Mouse (Mus musculus) hindbrain, embryonic 13.5 days (tissue): Measurements from ENCODE around the gene C2. TPM values are rescaled to one million over a fixed set of nuclear protein-coding genes. Genes with fewer than 3 reads are reported as not detected.
A peak's percentile ranks its signal among the peaks of the same experiment; 100 is the strongest.

ENCODE experiments used
- ATAC-seq: fragments of 200-750 bp; cut with Nextera tagmentation; 2 replicates; pipeline ENCODE4 v1.8.0; 2017; ENCODE audit warnings: moderate TSS enrichment; ENCODE audit not compliant: low FRiP score
- H3K27ac ChIP-seq: fragments of 300-500 bp; sonication (generic); 2 replicates; pipeline ENCODE4 v1.5.1; 2015; ENCODE audit warnings: inconsistent platforms, mild to moderate bottlenecking, moderate library complexity
- H3K27me3 ChIP-seq: fragments of 300-500 bp; sonication (generic); 2 replicates; pipeline ENCODE4 v1.6.1; 2015; ENCODE audit warnings: mild to moderate bottlenecking, inconsistent platforms
- H3K36me3 ChIP-seq: fragments of 300-500 bp; sonication (generic); 2 replicates; pipeline ENCODE4 v1.6.1; 2015; ENCODE audit warnings: mild to moderate bottlenecking, inconsistent platforms
- H3K4me1 ChIP-seq: fragments of 300-500 bp; sonication (generic); replicated peaks from 2 replicates; pipeline ENCODE4 v1.6.1; 2015; ENCODE audit warnings: inconsistent platforms
- H3K4me2 ChIP-seq: fragments of 300-500 bp; sonication (generic); 2 replicates; pipeline ENCODE4 v1.6.1; 2015; ENCODE audit warnings: inconsistent platforms, mild to moderate bottlenecking, moderate library complexity
- H3K4me3 ChIP-seq: fragments of 300-500 bp; sonication (generic); 2 replicates; pipeline ENCODE4 v1.5.1; 2015; ENCODE audit warnings: mild to moderate bottlenecking, inconsistent platforms
- H3K9ac ChIP-seq: fragments of 300-500 bp; sonication (generic); 2 replicates; pipeline ENCODE4 v1.6.1; 2015; ENCODE audit warnings: mild to moderate bottlenecking, inconsistent platforms
- H3K9me3 ChIP-seq: fragments of 300-500 bp; sonication (generic); 2 replicates; pipeline ENCODE4 v1.6.1; 2016; ENCODE audit warnings: inconsistent platforms
- WGBS: fragments of 180-500 bp; shearing (Covaris S2); methylation state at CpG from one replicate; pipeline ENCODE4 v1.1.7; 2015; 5-methylcytosine and 5-hydroxymethylcytosine counted together
- polyA plus RNA-seq: library from polyadenylated mRNA; unstranded; fragments of >200 nt; fragmentation: Nextera tagmentation; extraction: Ambion mirVana; gene quantifications from 2 replicates; pipeline ENCODE4 v1.2.1, GENCODE M21; 2015

C2 gene
- polyA plus RNA-seq, 1 experiment from 2014 or later = 2.3 TPM

GRCm38 (mm10) chr17:34891377-34891776 lies 6.7 kb downstream of the C2 start:
- no peak overlapping the region for H3K4me2 ChIP-seq
- H3K36me3 ChIP-seq = peaks cover 7% of the 10 kb centered on the region
- H3K4me1 ChIP-seq = peaks cover 19% of the 10 kb centered on the region
- no peak overlapping the region for H3K9ac ChIP-seq
- H3K9me3 ChIP-seq = no peaks in the 10 kb centered on the region
- WGBS = 97% methylated on average over 2 of the region's 2 CpGs
- no peak overlapping the region for H3K4me3 ChIP-seq
- no peak overlapping the region for H3K27ac ChIP-seq
- H3K27me3 ChIP-seq = no peaks in the 10 kb centered on the region
- ATAC-seq = no peak

GRCm38 (mm10) chr17:34890074-34890743 lies 7.9 kb downstream of the C2 start:
- H3K36me3 ChIP-seq = no peaks in the 10 kb centered on the region
- ATAC-seq = no peak
- no peak overlapping the region for H3K27ac ChIP-seq
- H3K4me1 ChIP-seq = peaks cover 8% of the 10 kb centered on the region
- no peaks in the 10 kb centered on the region for H3K9me3 ChIP-seq
- WGBS = 88% methylated on average over 12 of the region's 12 CpGs
- no peak overlapping the region for H3K4me2 ChIP-seq
- H3K27me3 ChIP-seq = no peaks in the 10 kb centered on the region
- no peak overlapping the region for H3K9ac ChIP-seq
- no peak overlapping the region for H3K4me3 ChIP-seq

DNA sequence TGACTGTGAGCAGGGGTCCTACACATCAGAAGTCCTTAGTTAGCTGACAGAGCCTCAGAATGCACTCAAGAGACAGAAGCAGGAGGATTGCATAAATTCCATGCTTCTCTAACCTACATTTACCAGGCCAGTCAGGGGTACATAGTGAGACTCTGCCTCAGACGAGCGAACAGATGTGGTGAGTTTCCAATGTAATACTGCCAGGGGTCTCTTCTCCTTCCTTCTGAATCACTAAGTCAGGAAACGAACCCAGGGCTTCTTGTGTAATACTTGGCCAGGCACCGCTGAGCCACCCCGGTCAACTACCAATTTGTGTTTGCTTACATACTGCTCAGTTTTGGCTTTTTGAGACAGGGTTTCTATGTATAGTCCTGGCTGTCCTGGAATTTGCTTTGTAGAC lies 10.1 kb downstream of the C2 start:
- no peak overlapping the region for H3K4me3 ChIP-seq
- H3K9ac ChIP-seq = no peak overlapping the region
- no peak overlapping the region for H3K4me2 ChIP-seq
- no peaks in the 10 kb centered on the region for H3K9me3 ChIP-seq
- H3K27me3 ChIP-seq = 0 out of 2 replicates have a peak, but pooled peaks cover 7% of the 10 kb centered on the region
- 84% methylated on average over 5 of the region's 5 CpGs for WGBS
- no peaks in the 10 kb centered on the region for H3K4me1 ChIP-seq
- no peak for ATAC-seq
- no peaks in the 10 kb centered on the region for H3K36me3 ChIP-seq
- no peak overlapping the region for H3K27ac ChIP-seq

DNA sequence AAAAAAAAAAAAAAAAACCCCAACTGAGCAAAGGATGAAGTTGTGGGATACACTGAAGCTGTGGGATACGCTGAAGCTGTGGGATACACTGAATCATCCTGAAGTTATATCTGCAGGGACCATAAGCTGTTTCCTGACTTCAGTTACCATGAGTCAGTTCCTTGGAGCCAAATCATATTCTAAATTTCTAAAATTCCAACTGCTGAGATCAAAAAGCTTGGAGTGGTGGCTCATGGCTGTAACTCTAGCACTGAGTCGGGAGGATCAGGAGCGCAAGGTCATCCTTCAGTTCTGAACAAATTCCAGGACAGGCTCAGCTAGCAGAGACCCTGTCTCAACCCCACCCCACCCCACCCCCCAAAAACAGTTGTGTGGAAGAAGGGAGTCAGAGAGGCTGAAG lies 12.4 kb downstream of the C2 start:
- no peak for ATAC-seq
- H3K4me3 ChIP-seq = no peak overlapping the region
- H3K9me3 ChIP-seq = no peaks in the 10 kb centered on the region
- no peak overlapping the region for H3K27ac ChIP-seq
- peaks cover 19% of the 10 kb centered on the region for H3K27me3 ChIP-seq
- WGBS = 82% methylated on average over 3 of the region's 3 CpGs
- no peaks in the 10 kb centered on the region for H3K36me3 ChIP-seq
- no peak overlapping the region for H3K4me2 ChIP-seq
- peaks cover 6% of the 10 kb centered on the region; the same call in 1 of the 2 replicates for H3K4me1 ChIP-seq
- no peak overlapping the region for H3K9ac ChIP-seq

DNA sequence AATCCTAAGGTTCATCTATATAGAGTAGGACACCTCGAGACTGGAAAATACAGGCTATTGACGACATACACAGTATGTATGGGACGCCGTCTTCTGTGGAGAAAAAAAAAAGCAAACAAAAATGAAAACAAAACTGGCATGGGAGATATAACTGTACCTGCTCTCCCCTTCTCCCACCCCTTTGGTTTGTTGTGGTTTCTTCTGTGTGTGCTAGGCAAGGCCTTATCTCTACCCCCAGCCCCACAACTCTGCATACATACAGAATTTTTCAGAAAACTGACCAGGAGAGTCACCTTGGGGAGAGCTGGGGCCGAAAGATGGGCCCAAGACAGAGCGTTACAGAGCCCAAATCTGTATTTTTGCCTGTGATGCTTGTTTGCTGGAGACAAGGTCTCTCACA lies 13.4 kb downstream of the C2 start:
- H3K36me3 ChIP-seq = no peaks in the 10 kb centered on the region
- ATAC-seq = no peak
- H3K4me3 ChIP-seq = no peak overlapping the region
- WGBS = 88% methylated on average over 6 of the region's 6 CpGs
- H3K27me3 ChIP-seq = peaks cover 19% of the 10 kb centered on the region
- H3K4me2 ChIP-seq = no peak overlapping the region
- H3K9ac ChIP-seq = no peak overlapping the region
- peaks cover 6% of the 10 kb centered on the region; the same call in 1 of the 2 replicates for H3K4me1 ChIP-seq
- H3K9me3 ChIP-seq = no peaks in the 10 kb centered on the region
- no peak overlapping the region for H3K27ac ChIP-seq

GRCm38 (mm10) chr17:34883332-34883731 lies 14.7 kb downstream of the C2 start:
- Histone ChIP-seq H3K4me2 (no peak overlapping the region), H3K27ac (no peak overlapping the region), H3K9me3 (no peaks in the 10 kb centered on the region), H3K4me1 (peaks cover 6% of the 10 kb centered on the region; the same call in 1 of the 2 replicates), H3K27me3 (peaks cover 19% of the 10 kb centered on the region), H3K9ac (0 out of 2 replicates have a peak overlapping the region, but pooled peaks have one; percentile 29), H3K4me3 (no peak overlapping the region), H3K36me3 (no peaks in the 10 kb centered on the region)
- ATAC-seq = no peak
- 69% methylated on average over 3 of the region's 3 CpGs for WGBS

GRCm38 (mm10) chr17:34881683-34882310 lies 16.3 kb downstream of the C2 start, which contains the start of gene Gm20547:
TSS of gene Gm20547 (minus strand) at chr17:34882042.
- H3K27ac ChIP-seq = no peak within 1 kb of the TSS
- H3K4me1 ChIP-seq = peaks cover 6% of the 10 kb centered on the region; the same call in 1 of the 2 replicates
- H3K36me3 ChIP-seq = no peaks in the 10 kb centered on the region
- H3K27me3 ChIP-seq = peaks cover 19% of the 10 kb centered on the region
- no peak for ATAC-seq
- H3K9me3 ChIP-seq = no peaks in the 10 kb centered on the region
- H3K4me3 ChIP-seq = no peak within 1 kb of the TSS
- no peak within 1 kb of the TSS for H3K9ac ChIP-seq
- H3K4me2 ChIP-seq = 0 out of 2 replicates have a peak within 1 kb of the TSS, but pooled peaks have one; percentile 21
- WGBS = 9% methylated on average over 15 of the region's 15 CpGs

DNA sequence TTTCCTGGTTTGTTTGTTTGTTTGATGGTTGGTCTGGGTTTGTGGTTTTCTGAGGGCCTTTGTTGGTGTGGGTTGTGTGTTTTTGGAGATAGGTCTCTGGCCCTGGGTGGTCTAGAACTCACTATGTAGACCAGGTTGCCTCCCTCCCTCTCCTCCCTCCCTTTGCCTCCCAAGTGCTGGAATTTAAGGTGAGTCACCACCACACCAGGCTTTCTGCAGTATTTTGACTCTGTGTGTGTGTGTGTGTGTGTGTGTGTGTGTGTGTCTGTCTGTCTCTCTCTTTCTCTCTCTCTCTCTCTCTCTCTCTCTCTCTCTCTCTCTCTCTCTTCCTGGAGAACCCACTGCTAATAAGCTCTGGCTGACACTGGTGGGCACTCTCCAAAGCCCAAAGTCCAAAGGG lies 16.9 kb downstream of the C2 start:
- H3K4me2 ChIP-seq = no peak overlapping the region
- no peak for ATAC-seq

GRCm38 (mm10) chr17:34879336-34879879 lies 18.7 kb downstream of the C2 start, which contains the start of gene Zbtb12:
TSS of gene Zbtb12 (plus strand) at chr17:34879483.
- peaks cover 19% of the 10 kb centered on the region for H3K27me3 ChIP-seq
- no peak within 1 kb of the TSS for H3K4me2 ChIP-seq
- 66% methylated on average over 11 of the region's 11 CpGs for WGBS
- no peak within 1 kb of the TSS for H3K9ac ChIP-seq
- no peak for ATAC-seq
- no peak within 1 kb of the TSS for H3K27ac ChIP-seq
- H3K4me3 ChIP-seq = no peak within 1 kb of the TSS
- H3K9me3 ChIP-seq = no peaks in the 10 kb centered on the region
- no peaks in the 10 kb centered on the region for H3K36me3 ChIP-seq
- peaks cover 6% of the 10 kb centered on the region; the same call in 1 of the 2 replicates for H3K4me1 ChIP-seq

More for the DNA sequence above, 16.9 kb downstream of the C2 start:
- Histone ChIP-seq H3K9ac (no peak overlapping the region), H3K27me3 (peaks cover 19% of the 10 kb centered on the region), H3K4me1 (peaks cover 6% of the 10 kb centered on the region; the same call in 1 of the 2 replicates), H3K4me3 (no peak overlapping the region), H3K36me3 (no peaks in the 10 kb centered on the region), H3K27ac (no peak overlapping the region), H3K9me3 (no peaks in the 10 kb centered on the region)

- no peak overlapping the region for H3K4me3 ChIP-seq
- H3K27me3 ChIP-seq = 0 out of 2 replicates have a peak, but pooled peaks cover 3% of the 10 kb centered on the region
- H3K27ac ChIP-seq = no peak overlapping the region
- H3K4me2 ChIP-seq = no peak overlapping the region
- H3K9ac ChIP-seq = no peak overlapping the region
- 91% methylated on average over 6 of the region's 6 CpGs for WGBS
- ATAC-seq = no peak
- no peaks in the 10 kb centered on the region for H3K4me1 ChIP-seq
- H3K36me3 ChIP-seq = no peaks in the 10 kb centered on the region
- no peaks in the 10 kb centered on the region for H3K9me3 ChIP-seq
These were observed 23.7 kb downstream of the C2 start for GRCm38 (mm10) chr17:34874321-34874720.

- Histone ChIP-seq H3K27me3 (0 out of 2 replicates have a peak, but pooled peaks cover 4% of the 10 kb centered on the region), H3K4me3 (no peak overlapping the region), H3K9me3 (no peaks in the 10 kb centered on the region), H3K4me1 (no peaks in the 10 kb centered on the region), H3K36me3 (no peaks in the 10 kb centered on the region), H3K4me2 (no peak overlapping the region), H3K27ac (no peak overlapping the region), H3K9ac (no peak overlapping the region)
- WGBS = 67% methylated on average over 7 of the region's 7 CpGs
- no peak for ATAC-seq
These were observed 32.1 kb downstream of the C2 start for GRCm38 (mm10) chr17:34865981-34866380.

DNA sequence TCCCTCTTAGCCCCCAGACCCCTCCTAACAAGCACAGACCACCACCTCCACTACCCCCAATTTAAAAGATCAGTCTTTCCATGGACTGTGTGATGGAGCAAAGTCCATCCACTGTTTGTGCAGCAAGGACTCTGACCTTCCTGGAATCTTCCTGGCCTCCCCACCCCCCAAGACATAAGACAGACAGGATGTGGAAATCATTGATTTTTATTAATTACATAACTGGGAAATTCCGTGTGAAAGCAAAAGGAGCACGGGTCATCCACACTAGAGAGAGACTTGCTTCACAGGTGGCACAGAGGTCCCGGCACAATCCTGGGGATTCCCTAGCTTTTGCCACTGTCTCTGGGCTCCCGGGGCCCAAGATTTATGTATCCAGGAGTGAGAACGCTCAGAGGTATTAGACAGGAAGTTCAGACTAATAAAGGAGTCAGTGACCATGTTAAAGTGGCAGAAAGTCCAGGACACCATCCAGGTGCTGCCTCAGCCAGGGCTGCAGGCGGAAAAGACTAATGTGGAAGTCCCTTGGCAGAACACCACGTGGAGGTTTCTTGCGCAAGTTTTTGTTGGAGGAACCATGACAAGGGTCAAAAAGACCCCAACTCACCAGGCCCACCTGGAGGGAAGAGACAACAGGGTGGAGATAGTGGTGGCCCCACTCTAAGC lies 35.5 kb downstream of the C2 start, which contains the start of gene Cfb:
Gene Cfb (minus strand): TSS at position 103 of the 666 bp plus-strand sequence.
- Histone ChIP-seq H3K4me2 (no peak within 1 kb of the TSS), H3K27me3 (0 out of 2 replicates have a peak, but pooled peaks cover 4% of the 10 kb centered on the region), H3K27ac (no peak within 1 kb of the TSS), H3K4me1 (no peaks in the 10 kb centered on the region), H3K9me3 (no peaks in the 10 kb centered on the region), H3K36me3 (peaks cover 8% of the 10 kb centered on the region), H3K4me3 (no peak within 1 kb of the TSS), H3K9ac (no peak within 1 kb of the TSS)
- no peak for ATAC-seq
- WGBS = 71% methylated on average over 8 of the region's 8 CpGs
